Mouse (Mus musculus): Measurements from ENCODE around the gene Saysd1. TPM values are rescaled to one million over a fixed set of nuclear protein-coding genes. Genes with fewer than 3 reads are reported as not detected.
"Not testable (repeated sequence)": the region's sequence is repeated elsewhere in the genome, so short reads cannot be mapped to it uniquely, and the experiment has no call there.

The Saysd1 gene
- polyA plus RNA-seq, 1 experiment: 220 TPM

GRCm38 (mm10) chr14:20041836-20042235, 96.5 kb downstream of the Saysd1 start:
- H3K4me1 ChIP-seq (ENCODE audit: control insufficient read depth, insufficient read depth, low read length): no peaks in the 10 kb centered on the region
- no peaks in the 10 kb centered on the region for H3K27me3 ChIP-seq (ENCODE audit: control insufficient read depth, insufficient read depth, low read length)
- H3K27ac ChIP-seq (ENCODE audit: control insufficient read depth, insufficient read depth, low read depth, low read length): no peak overlapping the region
- no peak overlapping the region for H3K4me3 ChIP-seq (ENCODE audit: control insufficient read depth, low read depth, low read length)
- no peak for TF ChIP-seq POLR2A (IDR thresholded peaks at IDR 0.05; ENCODE audit: control insufficient read depth, low read depth, low read length)
- no peak for TF ChIP-seq CTCF (IDR thresholded peaks at IDR 0.05; ENCODE audit: control insufficient read depth, insufficient read depth, insufficient replicate concordance, low read depth, low read length)
- no peaks in the 10 kb centered on the region for H3K36me3 ChIP-seq (ENCODE audit: control insufficient read depth, insufficient read depth, low read length)

- TF ChIP-seq CTCF (IDR thresholded peaks at IDR 0.05; ENCODE audit: control insufficient read depth, insufficient read depth, insufficient replicate concordance, low read depth, low read length) (no peak), POLR2A (IDR thresholded peaks at IDR 0.05; ENCODE audit: control insufficient read depth, low read depth, low read length) (no peak)
- no peak overlapping the region for H3K27ac ChIP-seq (ENCODE audit: control insufficient read depth, insufficient read depth, low read depth, low read length)
- no peak overlapping the region for H3K4me3 ChIP-seq (ENCODE audit: control insufficient read depth, low read depth, low read length)
- H3K27me3 ChIP-seq (ENCODE audit: control insufficient read depth, insufficient read depth, low read length): no peaks in the 10 kb centered on the region
- H3K36me3 ChIP-seq (ENCODE audit: control insufficient read depth, insufficient read depth, low read length): no peaks in the 10 kb centered on the region
- no peaks in the 10 kb centered on the region for H3K4me1 ChIP-seq (ENCODE audit: control insufficient read depth, insufficient read depth, low read length)
Measured at GRCm38 (mm10) chr14:20040976-20041375, 97.4 kb downstream of the Saysd1 start.

GRCm38 (mm10) chr14:20039795-20040194, 98.5 kb downstream of the Saysd1 start:
- H3K4me1 ChIP-seq (ENCODE audit: control insufficient read depth, insufficient read depth, low read length): peaks cover 2% of the 10 kb centered on the region; the same call in 1 of the 2 replicates
- no peaks in the 10 kb centered on the region for H3K36me3 ChIP-seq (ENCODE audit: control insufficient read depth, insufficient read depth, low read length)
- H3K27ac ChIP-seq (ENCODE audit: control insufficient read depth, insufficient read depth, low read depth, low read length): no peak overlapping the region
- no peaks in the 10 kb centered on the region for H3K27me3 ChIP-seq (ENCODE audit: control insufficient read depth, insufficient read depth, low read length)
- H3K4me3 ChIP-seq (ENCODE audit: control insufficient read depth, low read depth, low read length): no peak overlapping the region
- TF ChIP-seq POLR2A (IDR thresholded peaks at IDR 0.05; ENCODE audit: control insufficient read depth, low read depth, low read length) (no peak), CTCF (IDR thresholded peaks at IDR 0.05; ENCODE audit: control insufficient read depth, insufficient read depth, insufficient replicate concordance, low read depth, low read length) (no peak)

- no peaks in the 10 kb centered on the region for H3K27me3 ChIP-seq (ENCODE audit: control insufficient read depth, insufficient read depth, low read length)
- no peak for TF ChIP-seq CTCF (IDR thresholded peaks at IDR 0.05; ENCODE audit: control insufficient read depth, insufficient read depth, insufficient replicate concordance, low read depth, low read length)
- TF ChIP-seq POLR2A (IDR thresholded peaks at IDR 0.05; ENCODE audit: control insufficient read depth, low read depth, low read length): no peak
- no peak overlapping the region for H3K27ac ChIP-seq (ENCODE audit: control insufficient read depth, insufficient read depth, low read depth, low read length)
- no peaks in the 10 kb centered on the region for H3K36me3 ChIP-seq (ENCODE audit: control insufficient read depth, insufficient read depth, low read length)
- peaks cover 9% of the 10 kb centered on the region for H3K4me1 ChIP-seq (ENCODE audit: control insufficient read depth, insufficient read depth, low read length)
- H3K4me3 ChIP-seq (ENCODE audit: control insufficient read depth, low read depth, low read length): no peak overlapping the region
Measured at GRCm38 (mm10) chr14:20032738-20033116, 105.6 kb downstream of the Saysd1 start.

- Histone ChIP-seq H3K4me3 (ENCODE audit: control insufficient read depth, low read depth, low read length) (no peak overlapping the region), H3K27me3 (ENCODE audit: control insufficient read depth, insufficient read depth, low read length) (no peaks in the 10 kb centered on the region), H3K27ac (ENCODE audit: control insufficient read depth, insufficient read depth, low read depth, low read length) (no peak overlapping the region), H3K36me3 (ENCODE audit: control insufficient read depth, insufficient read depth, low read length) (no peaks in the 10 kb centered on the region), H3K4me1 (ENCODE audit: control insufficient read depth, insufficient read depth, low read length) (peaks cover 9% of the 10 kb centered on the region)
- TF ChIP-seq POLR2A (IDR thresholded peaks at IDR 0.05; ENCODE audit: control insufficient read depth, low read depth, low read length) (no peak), CTCF (IDR thresholded peaks at IDR 0.05; ENCODE audit: control insufficient read depth, insufficient read depth, insufficient replicate concordance, low read depth, low read length) (no peak)
Measured at GRCm38 (mm10) chr14:20032016-20032737, 106.2 kb downstream of the Saysd1 start.

GRCm38 (mm10) chr14:20029606-20030005, 108.7 kb downstream of the Saysd1 start:
- H3K4me3 ChIP-seq (ENCODE audit: control insufficient read depth, low read depth, low read length): no peak overlapping the region
- H3K27ac ChIP-seq (ENCODE audit: control insufficient read depth, insufficient read depth, low read depth, low read length): no peak overlapping the region
- TF ChIP-seq CTCF (IDR thresholded peaks at IDR 0.05; ENCODE audit: control insufficient read depth, insufficient read depth, insufficient replicate concordance, low read depth, low read length) (no peak), POLR2A (IDR thresholded peaks at IDR 0.05; ENCODE audit: control insufficient read depth, low read depth, low read length) (no peak)
- no peaks in the 10 kb centered on the region for H3K27me3 ChIP-seq (ENCODE audit: control insufficient read depth, insufficient read depth, low read length)
- H3K4me1 ChIP-seq (ENCODE audit: control insufficient read depth, insufficient read depth, low read length): peaks cover 5% of the 10 kb centered on the region
- H3K36me3 ChIP-seq (ENCODE audit: control insufficient read depth, insufficient read depth, low read length): no peaks in the 10 kb centered on the region

GRCm38 (mm10) chr14:20027475-20027874, 110.9 kb downstream of the Saysd1 start:
- H3K36me3 ChIP-seq (ENCODE audit: control insufficient read depth, insufficient read depth, low read length); H3K4me3 ChIP-seq (ENCODE audit: control insufficient read depth, low read depth, low read length); H3K27ac ChIP-seq (ENCODE audit: control insufficient read depth, insufficient read depth, low read depth, low read length); H3K4me1 ChIP-seq (ENCODE audit: control insufficient read depth, insufficient read depth, low read length); H3K27me3 ChIP-seq (ENCODE audit: control insufficient read depth, insufficient read depth, low read length): not testable (repeated sequence)

Other genes with a start within 250 kb of the Saysd1 start
- gene Gng2, start 160.9 kb downstream of the Saysd1 start, polyA plus RNA-seq (2012; rRNA removed): 0.48 and 0.65 TPM in 2 replicates
- 11.6 and 11.8 TPM in 2 replicates for gene Kcnk5, start 43.3 kb upstream of the Saysd1 start, polyA plus RNA-seq (2012; rRNA removed)
- gene Kcnk16, start 130.7 kb upstream of the Saysd1 start, polyA plus RNA-seq (2012; rRNA removed): not detected in 2 replicates
- gene Nudt13, start 156.2 kb upstream of the Saysd1 start, polyA plus RNA-seq (2012; rRNA removed): 4.0 and 7.7 TPM in 2 replicates
- gene Ecd, start 209.6 kb upstream of the Saysd1 start, polyA plus RNA-seq (2012; rRNA removed): 19.4 and 19.7 TPM in 2 replicates
- gene Fam149b, start 209.6 kb upstream of the Saysd1 start, polyA plus RNA-seq (2012; rRNA removed): 51.2 and 54.5 TPM in 2 replicates

All from testis, adult 2 months (tissue).